Mouse (Mus musculus): ENCODE results near the gene Zfp217. TPM values are rescaled to one million over a fixed set of nuclear protein-coding genes. Genes with fewer than 3 reads are reported as not detected.

The Zfp217 gene
- total RNA-seq, 2 experiments from 2014 or later = 14.4 to 17.7 TPM

DNA sequence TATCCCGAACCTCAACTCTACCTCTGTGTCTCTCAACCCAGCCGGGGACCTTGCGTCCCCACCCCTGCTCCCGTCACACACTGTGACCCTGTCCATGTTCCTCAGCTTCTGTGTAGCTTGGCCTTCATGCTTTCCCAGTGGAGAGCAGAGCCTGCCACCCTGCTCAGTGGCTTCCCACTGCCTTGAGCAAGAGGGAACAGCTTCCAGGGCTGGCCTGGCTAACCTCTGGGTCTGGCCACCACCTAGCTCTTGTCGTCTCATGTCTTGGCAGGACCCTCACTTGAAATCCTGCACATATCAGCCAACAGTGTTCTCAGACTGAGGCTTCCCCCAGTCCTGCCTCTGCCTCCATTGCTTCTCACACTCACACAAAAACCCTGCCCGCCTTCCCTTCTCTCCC lies 12.1 kb downstream of the Zfp217 start:
- DNase-seq = no peak
- intact Hi-C loops (cut with DNase I) = no loop called here

DNA sequence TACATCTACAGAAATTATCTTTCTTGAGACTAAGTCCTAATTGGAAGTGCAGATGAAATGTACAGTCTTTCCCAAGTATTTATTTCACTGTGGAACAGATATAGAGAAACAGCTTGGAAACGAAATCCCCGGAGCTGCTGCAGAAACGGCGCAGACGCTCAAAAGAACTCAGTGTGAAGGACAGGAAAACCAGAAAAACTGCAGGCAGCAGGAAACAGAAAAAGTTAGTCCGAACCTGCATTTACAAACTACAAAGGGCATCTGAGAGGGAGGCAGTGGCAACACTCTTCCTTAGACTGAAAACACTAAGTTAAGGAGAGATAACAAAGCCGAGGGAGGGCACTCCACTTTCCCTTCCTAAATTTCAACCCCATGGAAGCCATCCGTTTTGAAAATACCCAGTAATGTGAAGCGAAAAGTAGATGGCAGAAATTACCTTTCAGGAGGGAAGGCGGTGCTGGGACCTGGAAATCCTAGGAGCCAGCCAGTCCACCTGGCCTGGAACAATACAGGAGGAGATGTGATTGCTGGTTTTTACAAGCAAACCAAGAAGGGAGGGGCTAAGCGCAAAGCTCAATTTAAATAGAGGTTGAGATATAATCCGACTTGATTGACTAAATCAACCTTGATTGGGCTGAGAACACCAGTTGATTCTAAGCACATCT lies 13.7 kb downstream of the Zfp217 start:
- intact Hi-C loops (cut with DNase I) = loop anchor here (5.0 kb wide), 1 partner anchor 83 kb away; no protein-coding TSS in a partner anchor

DNA sequence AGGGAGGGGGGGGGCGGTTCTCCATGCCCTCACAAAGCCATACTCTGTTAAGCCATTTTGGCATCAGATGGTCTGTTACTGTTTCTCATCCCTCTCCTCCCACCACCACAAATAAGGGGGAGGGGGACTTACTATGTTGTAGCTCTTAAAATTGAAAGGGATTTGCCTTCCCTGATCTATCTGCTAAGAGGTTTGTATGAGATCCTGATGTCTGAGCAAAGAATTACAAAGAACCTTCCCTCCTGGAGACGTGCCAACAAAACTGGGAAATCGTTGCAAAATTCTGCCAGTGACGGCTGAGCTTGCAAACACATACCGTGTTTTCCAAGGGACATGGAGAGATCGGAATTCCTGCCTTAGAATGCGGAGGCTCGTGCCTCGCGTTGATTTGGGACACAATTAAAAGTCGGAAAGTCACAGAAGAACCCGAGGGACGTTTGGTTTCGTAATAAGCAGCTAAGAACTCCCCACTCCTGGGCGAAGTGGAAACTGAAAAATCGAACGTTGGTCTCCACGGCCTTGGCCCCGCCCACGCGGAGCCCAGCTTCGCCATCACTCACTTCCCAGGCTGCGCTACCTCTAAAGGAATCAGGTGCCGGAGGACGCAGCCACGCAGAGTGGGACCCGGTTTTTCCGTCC lies 14.7 kb downstream of the Zfp217 start:
- peak; percentile 90 to 94 for DNase-seq
- intact Hi-C loops (cut with DNase I) = loop anchor here (5.0 kb wide), 1 partner anchor 84 kb away; no protein-coding TSS in a partner anchor

More for the DNA sequence above, 13.7 kb downstream of the Zfp217 start:
- peak in 1 of 2 experiments; percentile 34 for DNase-seq

DNA sequence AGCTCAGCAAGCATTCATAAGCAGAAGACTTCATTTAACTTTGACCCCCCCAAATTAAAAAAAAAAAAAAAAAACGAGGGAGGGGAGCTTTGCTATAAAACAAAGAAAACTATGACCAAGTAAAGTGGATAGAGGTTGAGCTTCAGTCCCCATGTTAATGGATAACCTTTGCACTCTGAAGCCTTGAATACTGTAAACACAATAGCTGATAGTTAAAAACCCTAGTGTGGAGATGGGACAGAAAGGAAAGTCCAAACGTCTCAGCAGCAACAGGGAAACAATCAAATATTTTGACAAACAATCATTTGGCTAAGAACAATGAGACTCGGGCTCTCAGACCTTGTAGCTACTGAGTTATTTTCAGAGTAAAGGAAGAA lies 15.2 kb downstream of the Zfp217 start:
- no peak for DNase-seq
- intact Hi-C loops (cut with DNase I) = loop anchor here (5.0 kb wide), 1 partner anchor 85 kb away; no protein-coding TSS in a partner anchor

DNA sequence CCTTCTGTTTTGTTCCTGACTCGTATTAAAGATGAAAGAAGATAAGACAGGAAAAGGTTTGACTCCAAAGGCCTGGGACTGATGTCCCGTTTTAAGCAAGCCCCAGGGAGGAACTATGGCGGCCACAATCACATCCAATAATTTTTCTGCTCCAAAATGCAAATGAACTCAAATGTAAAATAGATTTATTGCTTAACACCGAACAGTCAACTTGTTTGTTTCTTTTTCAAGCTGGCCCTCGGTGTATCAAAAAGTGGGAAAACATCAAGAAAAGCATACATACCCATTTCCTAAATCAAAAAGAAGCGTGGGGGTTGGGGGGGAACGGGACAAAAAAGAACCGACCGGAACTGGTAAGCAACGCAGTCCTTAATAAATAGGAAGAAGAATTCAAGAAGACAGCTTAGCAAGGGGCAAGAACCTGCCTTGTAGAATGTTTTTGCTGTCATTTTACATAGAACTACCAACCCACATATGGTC lies 15.9 kb downstream of the Zfp217 start:
- intact Hi-C loops (cut with DNase I) = loop anchor here (5.0 kb wide), 1 partner anchor 85 kb away; no protein-coding TSS in a partner anchor
- peak; percentile 28 to 47 for DNase-seq

DNA sequence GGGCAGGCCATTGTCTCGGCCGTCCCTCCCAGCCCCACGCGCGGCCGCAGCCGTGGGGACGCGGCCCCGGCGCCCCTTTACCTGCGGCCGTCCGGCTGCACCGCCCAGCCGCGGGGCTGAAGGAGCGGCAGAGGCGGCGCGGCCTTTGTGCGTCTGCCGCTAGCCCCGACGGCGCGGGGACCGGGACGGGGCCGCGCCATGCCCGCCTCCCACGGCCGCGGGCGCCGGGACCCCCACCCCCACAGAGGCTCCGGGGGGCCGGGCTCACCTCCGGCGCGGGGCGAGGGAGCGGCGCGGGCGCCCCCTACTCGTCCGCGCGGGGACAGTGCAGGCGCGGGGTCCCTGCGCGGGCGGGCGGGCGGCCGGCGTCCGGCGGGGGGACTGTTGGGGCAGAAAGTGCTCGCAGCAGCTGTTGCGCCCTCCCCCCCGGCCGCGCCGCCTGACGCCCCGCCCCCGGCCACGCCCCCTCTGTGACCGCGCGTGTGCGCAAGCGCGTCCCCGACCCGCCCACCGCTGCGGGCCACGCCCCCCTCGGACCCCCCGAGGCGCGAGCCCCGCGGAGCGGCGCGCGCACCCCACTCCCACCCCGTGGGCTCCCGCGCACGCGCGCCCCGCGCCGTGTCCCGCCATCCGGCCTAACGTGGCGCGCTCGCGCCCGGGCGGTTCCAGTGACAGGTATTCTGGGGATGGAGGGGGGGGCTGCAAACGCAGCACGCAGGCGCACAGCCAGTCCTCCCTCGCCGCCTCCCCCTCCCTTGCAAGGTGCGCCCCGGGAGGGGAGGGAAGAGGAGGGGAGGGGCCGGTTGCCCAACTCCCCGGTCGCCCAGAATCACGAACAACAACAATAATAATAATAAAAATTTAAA lies 16.9 kb downstream of the Zfp217 start:
- intact Hi-C loops (cut with DNase I) = loop anchor here (5.0 kb wide), 1 partner anchor 86 kb away; no protein-coding TSS in a partner anchor
- peak; percentile 89 to 90 for DNase-seq

DNA sequence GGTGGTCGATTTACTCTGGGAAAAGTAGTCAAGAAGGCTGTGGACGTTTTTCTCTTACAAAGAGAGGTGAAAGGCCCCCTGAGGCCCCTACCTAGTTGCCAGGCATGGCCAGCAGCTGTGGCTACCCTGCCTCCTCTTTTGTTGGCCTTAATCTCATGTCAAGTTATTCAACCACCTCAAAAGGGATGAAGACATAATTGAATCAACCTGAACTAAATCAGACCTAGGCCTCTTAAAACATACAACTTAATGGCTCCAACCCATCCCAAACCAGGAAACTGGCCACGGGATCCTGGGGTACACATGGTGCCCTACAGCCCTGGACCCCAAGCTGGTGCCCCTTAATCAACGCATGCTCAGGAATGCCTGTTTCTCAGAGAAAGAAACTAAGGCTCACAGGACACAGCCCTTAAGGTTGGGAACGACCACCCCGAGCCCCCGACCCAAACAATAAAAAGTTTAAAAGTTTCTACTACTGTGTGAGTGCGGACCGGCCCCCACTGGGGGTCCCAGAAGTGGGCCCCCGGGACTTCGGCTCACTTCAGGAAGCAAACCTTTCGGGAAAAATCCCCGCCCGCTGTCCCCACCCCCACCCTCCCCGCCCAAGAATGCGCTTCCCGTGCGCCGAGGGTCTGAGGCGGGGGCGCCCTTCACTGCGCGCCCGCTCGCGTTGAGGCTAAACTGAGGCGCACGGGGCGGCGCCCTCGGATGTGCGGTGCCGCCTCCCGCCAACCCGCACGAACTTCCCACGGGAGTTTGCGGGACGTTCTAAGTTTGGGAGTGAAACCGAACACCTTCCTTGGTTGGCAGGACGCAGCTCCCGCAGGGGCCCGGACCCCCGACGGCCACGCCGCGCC lies 17.8 kb downstream of the Zfp217 start:
- intact Hi-C loops (cut with DNase I) = loop anchor here (2.0 to 5.0 kb wide), 2 partner anchors 25 to 87 kb away; no protein-coding TSS in a partner anchor
- peak; percentile 53 to 57 for DNase-seq

DNA sequence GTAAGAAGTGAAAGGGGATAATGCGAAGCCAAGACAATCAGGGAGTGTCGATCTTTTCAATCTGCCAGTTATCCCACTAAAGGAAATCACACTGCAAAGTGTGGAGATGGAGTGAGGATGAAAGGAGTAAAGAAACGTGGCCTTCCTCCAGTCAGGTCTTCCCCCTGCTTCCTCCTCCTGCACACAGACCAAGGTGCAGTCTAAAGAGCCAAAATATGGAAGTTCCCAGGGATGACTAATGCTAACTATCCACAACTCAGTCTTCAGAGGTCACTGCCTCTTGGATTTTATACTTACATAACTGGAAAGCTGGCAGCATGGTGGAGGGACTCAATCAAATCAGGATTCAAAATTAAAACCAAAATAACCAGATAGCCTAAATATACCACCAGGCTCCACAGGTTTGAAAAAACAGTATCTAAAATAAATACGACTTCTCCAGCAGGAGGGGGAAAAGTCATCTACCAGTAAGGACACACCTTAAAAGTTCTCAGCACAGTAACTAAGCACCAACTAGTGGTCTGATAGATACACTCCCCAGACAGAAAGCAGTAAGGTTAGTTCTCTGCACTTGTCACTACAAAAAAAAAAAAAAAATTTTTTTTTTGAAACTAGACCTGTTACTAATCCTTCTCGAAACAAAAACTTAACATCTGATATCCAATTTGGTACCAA lies 18.5 kb downstream of the Zfp217 start:
- peak in 1 of 2 experiments; percentile 19 for DNase-seq
- intact Hi-C loops (cut with DNase I) = loop anchor here (2.0 kb wide), 1 partner anchor 25 kb away; no protein-coding TSS in a partner anchor

DNA sequence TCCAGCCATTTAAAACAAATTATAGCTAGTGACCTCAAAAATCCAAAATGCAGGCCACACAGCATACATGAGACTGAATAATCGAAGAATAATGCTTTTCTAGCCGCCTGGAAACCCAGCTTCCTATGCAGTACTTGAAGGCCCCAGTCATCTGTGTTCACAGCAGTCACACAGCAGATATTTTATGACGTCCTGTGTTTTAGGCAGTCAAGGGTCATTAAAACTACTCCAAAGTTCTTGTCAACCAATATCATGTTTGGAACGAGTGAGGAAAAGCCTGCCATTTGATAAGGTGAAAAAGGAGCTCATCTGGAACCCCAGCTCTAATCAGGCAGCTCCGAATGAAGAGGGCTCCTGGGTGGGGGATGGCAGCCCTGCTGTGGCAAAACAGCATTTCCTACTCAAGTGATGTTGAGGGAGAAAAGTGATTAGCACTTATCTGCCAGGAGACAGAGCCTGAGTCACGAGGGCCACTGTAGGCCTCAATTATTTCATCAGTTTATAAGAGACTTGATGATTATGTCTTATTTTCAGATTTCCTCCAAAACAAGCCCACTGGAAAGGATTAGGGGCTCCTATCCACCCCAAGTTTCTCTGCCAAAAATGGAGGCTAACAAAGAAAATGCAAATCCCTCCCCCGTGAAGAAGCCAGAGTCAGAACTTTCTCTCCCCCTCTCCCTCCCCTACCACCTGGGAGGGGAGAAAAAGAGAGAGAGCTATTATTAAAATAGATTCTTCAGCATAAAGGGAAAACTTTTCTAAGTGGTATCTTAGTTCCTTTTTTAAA lies 19.2 kb downstream of the Zfp217 start:
- intact Hi-C loops (cut with DNase I) = loop anchor here (2.0 kb wide), 1 partner anchor 26 kb away; no protein-coding TSS in a partner anchor
- DNase-seq = peak in 1 of 2 experiments; percentile 15

DNA sequence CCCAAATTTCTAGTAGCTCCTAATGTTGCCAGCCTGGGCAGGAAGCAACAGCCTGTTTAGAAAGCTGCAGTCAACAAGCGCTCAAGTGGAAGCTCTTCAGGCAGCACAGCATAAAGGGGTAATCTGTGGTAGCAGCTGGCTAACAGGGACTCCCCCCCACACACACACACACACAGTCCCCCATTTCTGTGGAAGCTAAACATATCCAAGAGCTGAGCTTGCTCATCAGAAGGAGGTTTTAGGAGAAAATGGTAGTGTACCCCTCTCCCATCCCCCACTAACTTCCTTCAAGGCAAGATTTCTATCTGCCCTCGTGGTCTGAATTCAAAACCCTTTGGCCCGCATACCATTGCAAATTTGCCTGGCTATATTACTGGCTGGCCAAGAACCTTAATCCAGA lies 20.4 kb downstream of the Zfp217 start:
- DNase-seq = no peak

DNA sequence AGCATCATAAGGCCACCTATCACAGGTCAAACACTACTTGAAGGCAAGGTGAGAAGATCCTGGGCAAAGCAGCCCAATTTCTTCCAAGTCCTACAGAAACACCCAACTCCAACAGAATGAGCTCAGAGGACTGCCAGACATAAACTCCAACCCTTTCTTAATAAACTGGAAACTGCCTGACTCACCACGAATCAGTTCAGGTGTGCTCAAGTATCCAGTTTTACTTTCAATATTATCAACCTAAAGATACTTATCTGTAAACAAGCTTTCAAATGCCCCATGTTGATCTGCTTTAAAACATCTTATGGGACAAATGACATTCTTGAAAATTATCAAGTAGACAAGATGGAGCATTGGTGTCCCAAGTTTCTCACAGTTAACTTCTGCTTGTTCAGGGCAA lies 21.6 kb downstream of the Zfp217 start:
- DNase-seq = no peak
- intact Hi-C loops (cut with DNase I) = no loop called here

More for the DNA sequence above, 20.4 kb downstream of the Zfp217 start:
- intact Hi-C loops (cut with DNase I) = no loop called here

DNA sequence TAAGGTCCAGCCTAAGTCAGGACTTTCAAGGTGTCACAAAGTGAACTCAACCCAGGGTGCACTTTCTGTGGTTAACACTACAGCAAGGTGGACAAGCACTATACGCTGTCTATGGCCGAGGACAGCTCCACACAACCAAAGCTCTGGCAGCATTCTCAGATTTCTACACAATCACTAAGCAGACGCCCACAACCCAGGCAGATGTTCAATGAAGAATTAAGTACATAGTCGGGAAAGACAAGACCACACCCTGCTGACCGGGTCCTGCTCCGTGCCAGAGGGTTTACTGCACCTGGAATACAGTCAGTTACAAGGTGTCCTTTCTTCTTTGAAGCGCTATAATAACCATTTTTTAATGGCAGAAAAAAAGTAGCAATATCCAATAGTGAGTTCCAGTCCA lies 25.7 kb downstream of the Zfp217 start:
- intact Hi-C loops (cut with DNase I) = no loop called here
- DNase-seq = no peak

DNA sequence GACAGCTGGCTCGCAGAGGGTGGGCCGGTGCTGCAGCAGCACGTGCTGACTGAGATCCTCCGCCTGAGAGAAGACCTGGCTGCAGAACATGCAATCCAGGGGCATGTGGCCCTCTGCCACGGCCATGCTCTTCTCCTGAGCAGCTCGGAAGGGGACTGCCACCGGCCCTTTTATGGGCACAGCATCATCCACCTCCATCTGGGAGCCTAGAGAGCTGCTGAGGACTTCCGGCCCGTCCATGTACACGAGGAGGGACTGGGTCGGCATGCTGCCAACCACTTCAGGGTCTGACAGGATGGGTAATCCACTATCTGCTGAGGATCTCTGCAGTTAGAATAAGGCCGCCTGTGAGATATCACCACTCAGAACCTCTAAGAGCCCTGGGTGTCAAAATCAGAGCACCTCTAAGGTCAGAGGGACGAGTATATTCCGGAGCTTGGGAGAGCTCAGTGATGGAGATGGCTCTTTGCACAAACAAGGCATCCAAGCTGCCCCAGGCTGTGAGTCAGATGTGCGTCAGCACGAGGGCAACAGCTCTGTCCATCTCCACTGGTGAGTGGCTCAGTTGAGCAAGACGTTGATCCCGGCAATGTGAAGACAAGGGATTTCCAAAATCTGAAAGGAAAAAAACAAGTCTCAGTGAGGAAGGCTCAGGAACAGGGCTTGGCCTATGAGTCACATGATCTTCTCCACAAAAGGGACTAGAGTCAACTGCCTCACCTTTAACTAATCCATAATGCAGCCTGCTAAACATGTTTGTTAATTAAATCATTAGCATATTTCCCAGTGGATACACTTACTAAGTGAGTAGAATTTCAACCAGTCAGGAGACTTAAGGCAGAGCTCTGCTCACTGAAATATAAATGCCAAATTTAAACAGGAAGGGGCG lies 27.5 kb downstream of the Zfp217 start:
- DNase-seq = no peak
- intact Hi-C loops (cut with DNase I) = no loop called here

DNA sequence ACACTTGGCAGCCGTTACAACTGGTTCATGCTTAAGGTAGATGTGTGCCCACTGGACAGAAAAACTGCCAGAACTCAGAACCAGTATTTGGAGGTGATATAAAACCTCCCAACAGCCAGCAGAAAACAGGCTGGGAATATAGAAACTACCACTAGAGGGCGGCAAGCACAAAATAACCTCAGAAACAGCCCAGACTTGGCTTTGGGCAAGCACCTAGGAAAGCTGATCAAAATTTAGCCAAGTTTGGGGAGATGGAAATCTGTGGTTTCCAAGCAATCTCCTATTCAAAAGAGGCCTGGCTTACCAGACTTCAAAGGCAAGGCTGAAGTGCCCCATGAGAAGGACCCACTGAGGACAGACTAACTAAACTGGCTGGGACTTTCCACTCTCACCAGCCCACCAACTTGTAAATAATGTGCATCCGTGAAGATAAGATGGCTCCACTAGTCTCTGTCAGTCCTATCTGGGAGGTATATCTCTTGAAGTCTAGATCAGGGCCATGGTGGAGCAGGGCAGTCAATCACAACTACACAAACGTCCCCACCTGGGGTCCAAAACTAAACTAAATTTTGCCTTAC lies 31.1 kb downstream of the Zfp217 start:
- intact Hi-C loops (cut with DNase I) = loop anchor here (1.0 to 5.0 kb wide), 6 partner anchors 41 to 391 kb away; no protein-coding TSS in a partner anchor
- DNase-seq = peak; percentile 81 to 86

DNA sequence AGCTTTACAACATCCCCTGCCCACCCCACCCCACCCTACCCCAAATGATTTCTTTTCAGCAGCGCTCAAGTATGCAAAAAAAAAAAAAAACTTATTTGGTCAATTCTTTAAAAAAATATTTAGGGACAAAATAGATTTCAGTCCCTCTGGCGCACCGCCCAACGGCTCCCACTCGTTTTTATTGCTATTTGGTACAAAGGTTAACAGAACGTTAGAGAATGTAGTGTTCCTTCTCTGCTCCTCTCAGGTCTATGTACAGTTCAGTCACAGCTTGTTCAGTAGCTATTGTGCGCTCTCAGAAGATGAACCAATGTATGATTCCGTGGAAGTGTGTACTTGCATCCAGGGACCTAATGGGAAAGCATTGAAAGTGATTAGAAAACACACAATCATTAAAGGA lies 37.6 kb downstream of the Zfp217 start:
- intact Hi-C loops (cut with DNase I) = no loop called here
- DNase-seq = no peak

DNA sequence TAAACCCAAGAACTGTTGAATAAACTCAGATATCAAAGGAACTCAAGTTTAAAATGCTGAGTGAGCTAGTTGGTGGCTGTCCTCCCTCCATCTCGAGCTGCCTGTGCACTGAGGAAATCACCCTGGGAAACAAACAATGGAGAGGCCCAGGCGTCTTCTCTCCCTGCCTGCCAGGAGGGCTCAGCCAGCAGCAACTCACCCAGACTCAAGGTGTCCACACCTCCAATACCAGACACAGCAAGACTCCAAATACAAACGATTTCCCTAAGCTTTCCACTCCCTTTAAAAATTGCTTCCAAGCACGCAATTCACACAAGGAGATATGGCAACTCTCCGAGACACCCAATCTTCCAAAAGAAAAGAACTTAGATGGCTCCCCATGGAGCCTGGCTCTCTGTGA lies 38.4 kb downstream of the Zfp217 start:
- intact Hi-C loops (cut with DNase I) = no loop called here
- no peak for DNase-seq

DNA sequence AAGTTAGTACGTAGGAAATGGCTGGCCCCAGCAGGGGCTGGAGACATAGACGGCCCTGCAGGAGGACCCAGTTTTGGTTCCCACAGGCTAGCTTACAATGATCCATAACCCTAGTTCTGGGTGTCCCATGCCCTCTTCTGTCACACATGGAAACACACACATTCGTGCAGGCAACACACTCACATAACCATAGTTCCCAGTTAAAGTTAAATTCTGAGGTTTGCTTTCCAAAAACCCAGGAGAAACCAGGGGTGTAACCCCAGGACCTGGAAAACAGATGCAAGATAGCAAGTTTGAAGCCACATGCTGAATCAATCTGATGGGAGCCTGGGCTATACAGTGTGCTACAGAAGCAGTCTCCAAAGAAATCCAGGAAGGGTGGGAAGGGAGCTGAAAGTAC lies 40.1 kb downstream of the Zfp217 start:
- DNase-seq = no peak
- intact Hi-C loops (cut with DNase I) = no loop called here

Measured in heart, postnatal 10 days (tissue).